Mouse (Mus musculus): ENCODE data around the gene 1300017J02Rik. TPM values are rescaled to one million over a fixed set of nuclear protein-coding genes. Genes with fewer than 3 reads are reported as not detected.

1300017J02Rik gene
- polyA plus RNA-seq (2015; fragmentation: Nextera tagmentation; extraction: Ambion mirVana) = 30.8 and 34.0 TPM in 2 replicates

GRCm38 (mm10) chr9:103304927-103305326, at the start of gene 1300017J02Rik, which contains the start of gene Topbp1:
1300017J02Rik (minus strand) TSS chr9:103305082.
Topbp1 (plus strand) TSS chr9:103305215.

GRCm38 (mm10) chr9:103230151-103230951, 74.5 kb downstream of the 1300017J02Rik start, which contains the start of the genes Gm20425 and Trf:
Gm20425 (minus strand) TSS chr9:103230307.
Trf (minus strand) TSS chr9:103230444.

GRCm38 (mm10) chr9:103201561-103202260, 103.2 kb downstream of the 1300017J02Rik start, which contains the start of gene Srprb:
Srprb (minus strand) TSS chr9:103202137.

Other genes starting within 250 kb of the 1300017J02Rik start
- 2.2 and 2.4 TPM in 2 replicates for gene Rab6b, start 193.3 kb downstream of the 1300017J02Rik start, polyA plus RNA-seq (2015; fragmentation: Nextera tagmentation; extraction: Ambion mirVana)
- 16.0 and 19.0 TPM in 2 replicates for gene Srprb, start 102.9 kb downstream of the 1300017J02Rik start, polyA plus RNA-seq (2015; fragmentation: Nextera tagmentation; extraction: Ambion mirVana)
- 2.2 and 4.3 TPM in 2 replicates for gene Gm20425, start 74.8 kb downstream of the 1300017J02Rik start, polyA plus RNA-seq (2015; fragmentation: Nextera tagmentation; extraction: Ambion mirVana)
- 56.6 and 76.2 TPM in 2 replicates for gene Trf, start 74.6 kb downstream of the 1300017J02Rik start, polyA plus RNA-seq (2015; fragmentation: Nextera tagmentation; extraction: Ambion mirVana)
- gene Topbp1, start 133 bp upstream of the 1300017J02Rik start, polyA plus RNA-seq (2015; fragmentation: Nextera tagmentation; extraction: Ambion mirVana) = 54.5 and 60.3 TPM in 2 replicates
- 50.6 and 52.4 TPM in 2 replicates for gene Cdv3, start 60.8 kb upstream of the 1300017J02Rik start, polyA plus RNA-seq (2015; fragmentation: Nextera tagmentation; extraction: Ambion mirVana)
- 5.0 and 8.2 TPM in 2 replicates for gene Bfsp2, start 175.3 kb upstream of the 1300017J02Rik start, polyA plus RNA-seq (2015; fragmentation: Nextera tagmentation; extraction: Ambion mirVana)